Mouse (Mus musculus) olfactory bulb, adult 2 months (tissue): Measurements from ENCODE around the gene Zfp14.

ENCODE experiments used
- CTCF ChIP-seq: fragments of 200-500 bp; IDR thresholded peaks from 2 replicates; pipeline ENCODE4 v1.5.1; 2012; ENCODE audit warnings: low read depth, mild to moderate bottlenecking, low read length, moderate library complexity; ENCODE audit not compliant: insufficient read depth
- POLR2A ChIP-seq: fragments of 200-500 bp; IDR thresholded peaks from 2 replicates; pipeline ENCODE4 v1.6.1; 2012; ENCODE audit warnings: mild to moderate bottlenecking, low read depth, low read length, moderate library complexity; ENCODE audit not compliant: insufficient read depth

GRCm38 (mm10) chr7:29987551-29987950 is 63.6 kb downstream of the Zfp14 start:
- TF ChIP-seq CTCF (no peak), POLR2A (no peak)
